Mouse (Mus musculus): ENCODE measurements at regions not wholly inside any gene's neighbourhood (a gene's known extent, or its start where the extent isn't known, plus 50 kb on each side); places are given as distances from the start of the nearest gene placed in this dataset.

GRCm38 (mm10) chr3:41366264-41366663, 189.3 kb upstream of the Jade1 start:
- DNase-seq (ENCODE audit: extremely low read depth, low read depth): no peak

GRCm38 (mm10) chr3:41365145-41365830, 190.2 kb upstream of the Jade1 start:
- no peak for DNase-seq (ENCODE audit: extremely low read depth, low read depth)

- DNase-seq (ENCODE audit: extremely low read depth, low read depth): no peak
Measured at GRCm38 (mm10) chr3:41363947-41364346, 191.6 kb upstream of the Jade1 start.

GRCm38 (mm10) chr3:41360231-41360630, 195.3 kb upstream of the Jade1 start:
- no peak for DNase-seq (ENCODE audit: extremely low read depth, low read depth)

- no peak for DNase-seq (ENCODE audit: extremely low read depth, low read depth)
Measured at GRCm38 (mm10) chr3:41359458-41359857, 196.1 kb upstream of the Jade1 start.

DNA sequence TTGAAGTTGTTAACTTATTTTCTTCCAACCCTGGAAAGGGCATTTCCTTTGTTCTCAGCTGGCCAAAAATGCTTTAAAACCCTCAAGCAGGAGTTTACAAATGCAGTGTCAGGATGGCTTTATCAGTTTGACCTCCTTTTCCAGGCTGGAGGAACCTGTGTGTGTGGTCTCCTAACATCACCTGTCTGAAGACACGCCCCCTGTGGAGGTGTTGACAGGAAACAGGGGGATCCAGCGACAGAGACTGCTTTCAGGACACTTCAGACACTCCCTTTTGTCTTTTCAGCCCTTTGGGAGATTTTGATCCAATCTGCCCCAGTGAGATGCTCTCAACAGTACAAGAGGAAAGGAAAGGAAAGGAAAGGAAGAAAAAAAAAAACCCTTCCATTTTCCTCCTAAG, 202.5 kb upstream of the Jade1 start:
- no peak for DNase-seq (ENCODE audit: extremely low read depth, low read depth)

GRCm38 (mm10) chr3:41351786-41352185, 203.7 kb upstream of the Jade1 start:
- no peak for DNase-seq (ENCODE audit: extremely low read depth, low read depth)

GRCm38 (mm10) chr3:41351091-41351685, 204.3 kb upstream of the Jade1 start:
- DNase-seq (ENCODE audit: extremely low read depth, low read depth): no peak

DNA sequence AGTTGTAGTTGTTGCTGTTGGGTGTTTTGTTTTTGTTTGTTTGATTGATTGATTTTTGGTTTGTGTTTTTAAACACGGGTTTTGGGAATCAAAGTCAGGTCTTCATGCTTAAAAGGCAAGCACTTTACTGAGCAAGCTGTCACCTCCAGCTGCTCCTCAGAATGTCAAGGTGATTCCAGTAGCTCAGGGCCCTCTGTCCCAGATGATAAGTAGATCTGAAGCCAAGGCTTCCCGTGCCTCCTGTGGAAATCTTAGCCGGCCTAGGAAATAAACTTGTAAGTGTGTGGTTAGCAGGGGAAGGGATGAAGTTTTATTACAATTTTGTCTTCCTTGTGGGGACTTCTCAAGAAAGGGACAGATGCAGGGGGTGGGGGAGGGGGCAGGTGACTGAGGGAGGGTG, 205.2 kb upstream of the Jade1 start:
- no peak for DNase-seq (ENCODE audit: extremely low read depth, low read depth)

GRCm38 (mm10) chr3:41348795-41349194, 206.7 kb upstream of the Jade1 start:
- DNase-seq (ENCODE audit: extremely low read depth, low read depth): peak; percentile 15

- no peak for DNase-seq (ENCODE audit: extremely low read depth, low read depth)
Measured at GRCm38 (mm10) chr3:41346863-41347262, 208.7 kb upstream of the Jade1 start.

DNA sequence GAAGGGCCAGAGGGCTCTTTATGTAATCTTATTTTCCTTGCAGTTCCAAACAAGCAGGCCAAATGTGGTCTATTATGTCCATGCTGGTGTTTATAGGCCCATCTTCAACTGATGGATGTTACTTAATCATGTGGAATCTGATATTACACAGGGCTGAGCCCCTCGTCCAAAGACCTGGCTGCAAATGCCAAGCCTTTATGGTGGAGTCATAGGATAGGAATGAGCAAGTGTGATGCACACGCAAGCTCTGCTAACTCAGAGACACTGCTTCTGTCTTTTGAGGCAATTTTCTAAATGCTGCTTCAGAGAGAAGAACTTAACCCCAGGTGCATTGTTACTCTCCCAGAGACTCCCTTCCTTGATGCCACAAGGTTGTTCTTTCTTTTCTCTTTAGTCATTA, 212.1 kb upstream of the Jade1 start:
- DNase-seq (ENCODE audit: extremely low read depth, low read depth): no peak

DNA sequence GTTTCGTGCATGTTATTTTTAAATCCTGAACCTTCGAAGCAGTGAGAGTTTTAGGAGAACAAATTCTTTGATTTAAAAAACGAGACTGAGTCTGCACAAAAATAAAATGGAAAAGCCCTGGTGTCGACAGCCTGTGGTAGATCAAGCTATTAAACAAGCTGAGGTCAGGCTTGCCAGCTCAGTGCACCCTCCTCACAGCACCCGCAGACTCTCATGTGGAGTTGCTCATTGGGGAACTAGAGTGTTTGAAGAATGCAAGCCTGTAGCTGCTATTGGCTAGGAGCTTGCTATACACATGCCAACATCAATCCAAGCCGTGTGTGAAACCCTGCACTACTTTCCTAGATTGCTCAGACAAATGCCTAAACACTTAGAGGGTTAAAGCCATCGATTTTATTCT, 223.1 kb upstream of the Jade1 start:
- no peak for DNase-seq (ENCODE audit: extremely low read depth, low read depth)

- DNase-seq (ENCODE audit: extremely low read depth, low read depth): no peak
Measured at GRCm38 (mm10) chr3:41330356-41330755, 225.2 kb upstream of the Jade1 start.

DNA sequence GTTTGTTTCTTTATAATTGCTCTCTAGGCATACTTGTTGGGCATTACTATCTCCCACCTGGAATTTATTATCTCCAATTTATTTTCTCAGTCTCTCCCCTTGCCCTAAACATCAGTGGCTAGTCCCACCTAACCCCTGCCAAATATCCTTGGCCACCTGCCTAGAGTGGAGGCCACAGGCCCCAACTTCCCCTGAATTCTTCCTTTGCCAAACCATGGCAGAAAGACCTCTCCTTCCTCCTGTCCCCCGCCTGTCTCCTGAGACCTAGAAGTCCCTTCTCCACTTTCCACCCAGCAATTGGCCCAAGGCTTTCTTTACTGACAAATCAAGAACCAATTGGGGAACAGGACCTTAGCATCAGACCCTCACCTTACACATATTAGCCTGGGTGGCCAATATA, 226.7 kb upstream of the Jade1 start:
- DNase-seq (ENCODE audit: extremely low read depth, low read depth): no peak

DNA sequence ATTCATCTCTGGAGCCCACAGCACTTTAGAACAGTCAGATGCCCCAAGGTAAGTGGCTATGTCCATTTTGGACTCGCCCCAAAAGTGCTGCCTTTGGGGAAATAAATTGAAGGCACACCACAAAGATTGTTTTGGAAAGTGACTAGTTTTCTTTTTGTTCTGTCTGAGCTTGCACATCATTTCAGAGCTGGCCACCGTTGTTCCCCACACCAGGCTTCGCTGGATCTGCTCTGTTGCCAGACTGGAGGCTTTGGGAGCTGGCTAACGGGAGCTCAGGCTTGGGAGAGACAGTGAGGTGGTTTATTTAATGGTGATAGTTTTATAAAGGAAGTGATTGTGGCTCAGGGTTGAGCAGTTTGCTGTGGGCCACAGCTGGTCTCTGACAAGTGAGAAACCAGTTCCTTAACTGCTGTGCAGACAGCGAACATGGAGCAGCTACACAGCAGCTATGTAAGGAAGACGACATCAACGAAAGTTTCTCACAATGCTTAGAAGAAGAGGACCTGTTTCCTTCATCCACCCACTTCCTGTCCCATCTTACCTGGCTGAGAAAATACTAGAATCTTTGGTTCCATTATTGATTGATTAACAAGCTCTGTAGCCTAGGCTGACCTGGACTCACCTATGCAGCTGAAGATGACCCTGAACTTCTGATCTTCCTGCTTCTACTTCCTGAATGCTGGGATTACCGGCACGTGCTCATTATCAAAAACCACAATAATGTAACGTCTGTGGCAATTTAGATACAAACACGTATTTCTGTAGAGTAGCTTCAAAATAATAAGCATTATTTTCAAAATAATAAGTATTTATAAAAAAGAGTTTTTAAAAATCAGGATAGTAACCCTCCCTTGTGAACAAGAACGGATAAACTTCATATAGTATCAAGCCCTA, 229.1 kb upstream of the Jade1 start:
- DNase-seq (ENCODE audit: extremely low read depth, low read depth): no peak

DNA sequence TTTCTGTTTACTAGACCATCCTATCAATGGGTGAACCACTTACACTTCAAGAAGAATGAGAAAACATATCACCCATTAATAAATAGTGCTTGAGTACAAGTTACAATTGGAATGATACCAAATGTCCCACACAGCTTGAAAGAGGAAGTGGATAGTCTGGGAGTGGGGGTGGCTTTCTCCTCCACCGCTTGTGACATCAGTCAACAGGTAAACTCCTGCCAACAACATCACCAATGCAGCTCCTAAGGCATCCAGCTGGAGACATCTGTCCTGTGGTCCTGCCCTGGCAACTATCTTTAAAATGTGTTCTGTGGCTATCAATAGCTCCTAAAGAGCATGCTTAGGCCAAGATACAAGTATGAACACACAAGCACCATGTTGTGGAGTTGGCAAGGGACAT, 233.7 kb upstream of the Jade1 start:
- no peak for DNase-seq (ENCODE audit: extremely low read depth, low read depth)

DNA sequence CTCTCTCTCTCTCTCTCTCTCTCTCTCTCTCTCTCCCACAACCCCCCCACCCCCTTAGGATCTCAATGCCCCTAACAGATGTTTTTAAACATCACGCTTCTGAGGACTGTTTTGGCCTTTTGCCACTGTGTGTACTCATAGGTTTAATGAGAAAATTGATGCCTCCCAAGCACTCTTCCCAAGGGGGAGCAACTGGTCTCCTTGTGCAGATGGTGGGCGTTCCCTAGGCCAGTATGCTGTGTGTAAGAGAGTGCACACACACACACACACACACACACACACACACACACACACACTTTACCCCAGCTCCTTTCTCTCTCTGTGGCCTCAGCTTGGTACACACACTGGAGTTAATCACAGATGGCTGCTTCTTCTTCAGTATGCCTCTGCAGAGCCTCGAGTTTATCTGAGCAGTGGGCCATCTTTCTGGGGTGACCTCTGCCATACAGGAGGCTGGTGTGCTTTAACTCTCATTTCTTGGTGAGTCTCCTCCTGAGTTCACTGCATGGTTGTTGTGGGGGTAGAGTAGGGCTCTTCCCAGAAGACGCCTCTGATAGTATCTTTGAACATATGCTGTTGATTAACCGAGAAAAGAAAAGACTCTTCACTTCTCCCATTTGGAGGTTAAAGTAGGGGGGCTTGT, 236.2 kb upstream of the Jade1 start:
- DNase-seq (ENCODE audit: extremely low read depth, low read depth): no peak

DNA sequence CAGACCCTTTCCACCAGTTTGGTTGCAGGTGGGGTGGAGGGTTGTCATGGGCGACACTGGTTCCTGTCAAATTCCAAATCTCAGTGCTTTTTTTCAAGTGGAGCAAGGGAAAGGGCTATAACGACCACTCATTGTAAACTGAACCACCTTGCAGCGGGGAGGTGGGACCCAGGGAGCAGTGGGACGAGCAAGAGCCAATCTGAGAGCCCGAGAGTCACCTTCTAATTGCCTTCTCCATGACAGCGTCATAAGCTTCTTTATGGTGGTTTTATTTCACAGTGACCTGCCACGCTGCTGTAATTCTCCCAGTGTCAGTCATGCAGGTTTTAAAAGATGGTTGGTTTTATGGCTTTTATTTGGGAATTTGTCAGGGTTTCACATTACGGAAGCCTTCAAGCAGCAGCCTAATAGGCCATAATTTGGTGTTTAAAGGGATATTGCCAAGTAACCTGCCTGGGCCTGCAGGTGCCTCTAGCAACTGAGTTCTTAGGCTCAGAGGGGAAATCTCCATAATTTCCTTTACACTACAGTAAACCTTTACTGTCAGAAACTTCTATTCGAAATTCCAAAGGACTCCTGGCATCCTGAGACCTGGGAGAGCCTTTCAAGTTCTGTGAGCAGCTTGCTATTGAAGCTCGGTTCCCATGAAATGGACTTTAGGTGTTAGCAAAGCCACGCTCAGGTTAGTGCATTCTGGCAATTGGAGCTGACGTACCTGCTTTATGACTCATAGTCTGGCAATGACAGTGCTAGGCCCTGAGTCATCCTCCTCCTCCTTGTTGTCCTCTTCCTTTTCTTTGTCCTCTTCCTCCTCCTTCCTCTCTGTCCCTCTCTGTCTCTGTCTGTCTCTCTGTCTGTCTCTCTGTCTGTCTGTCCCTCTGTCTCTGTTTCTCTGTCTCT, 235.6 kb upstream of the Pgrmc2 start:
- DNase-seq (ENCODE audit: extremely low read depth, low read depth): no peak

- DNase-seq (ENCODE audit: extremely low read depth, low read depth): no peak
Measured at GRCm38 (mm10) chr3:41317170-41317569, 234.3 kb upstream of the Pgrmc2 start.

DNA sequence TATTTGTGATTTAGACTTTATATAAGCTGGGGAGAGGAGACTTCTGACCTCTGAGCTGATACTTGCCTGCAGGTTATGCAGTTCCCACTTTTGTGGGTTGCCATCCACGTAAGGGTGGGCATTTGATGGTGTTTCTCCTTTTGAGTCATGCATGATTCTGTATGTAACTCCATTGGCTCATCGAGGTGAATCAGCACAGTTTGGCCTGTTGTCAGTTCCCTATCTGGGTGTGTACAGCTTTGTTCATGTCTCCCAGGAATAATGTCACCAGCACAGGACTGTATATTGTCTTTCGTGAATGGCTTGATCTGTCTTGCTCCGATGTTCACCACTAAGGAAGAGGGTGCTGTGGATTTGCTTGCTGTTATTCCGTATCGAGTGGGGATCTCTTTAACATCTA, 229.6 kb upstream of the Pgrmc2 start:
- DNase-seq (ENCODE audit: extremely low read depth, low read depth): no peak

Data from MEL-GATA-1-ER (cell line).